ENCODE assay signal across 24 mouse cellular contexts in genomic region chrX:95077013-95077699, GRCm38 (mm10). TPM values are rescaled to one million over a fixed set of nuclear protein-coding genes. Genes with fewer than 3 reads are reported as not detected.
DNase-seq lines count a peak whose midpoint lies in the region; ATAC-seq lines count a peak whose summit lies in the region.
"Had no signal": no experiment of that assay in that cellular context is flagged by ENCODE, and none has a peak within 500 bp of the region (broad histone marks: within the 10 kb centered on the region; RNA-seq: fewer than 3 reads in every experiment).

No protein-coding gene starts in this region.

- H3K4me1 ChIP-seq in heart, embryonic 12.5 days (replicated peaks), result no peaks in the 10 kb centered on the region
- H3K4me1 ChIP-seq: embryonic facial prominence, embryonic 15.5 days; hindbrain, embryonic 12.5 days; intestine, embryonic 15.5 days; limb, embryonic 10.5 days; liver, embryonic 13.5 days; midbrain, embryonic 13.5 days; neural tube, embryonic 15.5 days had no signal

- 75% methylated on average over 9 of the region's 9 CpGs for WGBS in heart, embryonic 12.5 days

- H3K4me2 ChIP-seq in heart, embryonic 12.5 days, result no peak overlapping the region
- H3K4me2 ChIP-seq: embryonic facial prominence, embryonic 15.5 days; hindbrain, embryonic 12.5 days; intestine, embryonic 15.5 days; liver, embryonic 13.5 days; midbrain, embryonic 13.5 days; neural tube, embryonic 15.5 days had no signal

- peak; percentile 0 to 3 for DNase-seq in heart, adult 18-20 months
- peak; percentile 8 for DNase-seq in lung, postnatal 36 days
- no peak for DNase-seq in lung, postnatal 4 days
- peak; percentile 3 for DNase-seq in naive thymus-derived CD4-positive, alpha-beta T cell, adult 2 months (ENCODE audit: low read depth)
- DNase-seq in thymus, postnatal 14 days, result no peak
- DNase-seq in right cerebral cortex, postnatal 36 days (ENCODE audit: low spot score in 2 of 2), result no peak
- DNase-seq: adrenal gland, postnatal 25 days; cerebellum, adult 11-12 months; cerebellum, postnatal 14 days; gastrocnemius, adult 2 months; heart, adult 11 months; kidney, postnatal 36 days; liver, embryonic 13.5 days; right cerebral cortex, postnatal 25 days had no signal

- H3K27me3 ChIP-seq in heart, embryonic 12.5 days (replicated peaks), result no peaks in the 10 kb centered on the region
- H3K27me3 ChIP-seq: embryonic facial prominence, embryonic 15.5 days; intestine, embryonic 15.5 days; liver, embryonic 13.5 days; neural tube, embryonic 15.5 days had no signal

- H3K36me3 ChIP-seq in heart, embryonic 12.5 days, result no peaks in the 10 kb centered on the region
- H3K36me3 ChIP-seq: embryonic facial prominence, embryonic 15.5 days; hindbrain, embryonic 12.5 days; intestine, embryonic 15.5 days; limb, embryonic 10.5 days; liver, embryonic 13.5 days; midbrain, embryonic 13.5 days; neural tube, embryonic 15.5 days had no signal

- no peak overlapping the region for H3K4me3 ChIP-seq in heart, embryonic 12.5 days
- H3K4me3 ChIP-seq: embryonic facial prominence, embryonic 15.5 days; gastrocnemius, adult 2 months; hindbrain, embryonic 12.5 days; intestine, embryonic 15.5 days; limb, embryonic 10.5 days; liver, embryonic 13.5 days; midbrain, embryonic 13.5 days; neural tube, embryonic 15.5 days had no signal

- H3K9ac ChIP-seq in heart, embryonic 12.5 days, result no peak overlapping the region
- H3K9ac ChIP-seq: embryonic facial prominence, embryonic 15.5 days; hindbrain, embryonic 12.5 days; intestine, embryonic 15.5 days; liver, embryonic 13.5 days; midbrain, embryonic 13.5 days; neural tube, embryonic 15.5 days had no signal

- ATAC-seq in heart, embryonic 12.5 days (ENCODE audit: insufficient number of reproducible peaks, low FRiP score), result no peak
- ATAC-seq in granulocyte monocyte progenitor cell, adult 5-6 weeks (replicated peaks; ENCODE audit: poor library complexity, severe bottlenecking), result peak; percentile 93
- ATAC-seq: intestine, embryonic 15.5 days; midbrain, embryonic 13.5 days had no signal

- H3K9me3 ChIP-seq in heart, embryonic 12.5 days (replicated peaks), result no peaks in the 10 kb centered on the region
- H3K9me3 ChIP-seq: embryonic facial prominence, embryonic 15.5 days; hindbrain, embryonic 12.5 days; intestine, embryonic 15.5 days; limb, embryonic 10.5 days; liver, embryonic 13.5 days; midbrain, embryonic 13.5 days; neural tube, embryonic 15.5 days had no signal

- no peak overlapping the region for H3K27ac ChIP-seq in heart, embryonic 12.5 days (ENCODE audit: poor library complexity, severe bottlenecking)
- H3K27ac ChIP-seq: embryonic facial prominence, embryonic 15.5 days; gastrocnemius, adult 2 months; hindbrain, embryonic 12.5 days; intestine, embryonic 15.5 days; limb, embryonic 10.5 days; liver, embryonic 13.5 days; macrophage; midbrain, embryonic 13.5 days; neural tube, embryonic 15.5 days; stomach, postnatal 0 days had no signal

RNA-seq across cellular contexts. Expression of gene Spin4, which starts 50.7 kb away (rescaled TPM):
- under 1 TPM; 0.67 to 0.77 TPM for total RNA-seq in heart, adult 18-20 months (2021)
- polyA plus RNA-seq in heart, embryonic 12.5 days (2016; fragmentation: Nextera tagmentation; extraction: Ambion mirVana), result 6.3 and 7.4 TPM in 2 replicates
- total RNA-seq in granulocyte monocyte progenitor cell, adult 5-6 weeks (2014; fragmentation: Nextera tagmentation), result 0.19 and 0.32 TPM in 2 replicates
- total RNA-seq in granulocyte monocyte progenitor cell, adult 5-6 weeks (2017), result 0.10 and 0.26 TPM in 2 replicates

Comparison
In these comparisons a context has a peak if more than half of its experiments do, and no peak if none do; other contexts are left out.
1. DNase-seq: peak in heart, adult 18-20 months (2 of 2), lung, postnatal 36 days (single experiment) and naive thymus-derived CD4-positive, alpha-beta T cell, adult 2 months (single experiment); none in lung, postnatal 4 days (0 of 2), thymus, postnatal 14 days (single experiment) and right cerebral cortex, postnatal 36 days (0 of 2).